Mouse (Mus musculus): ENCODE results near the gene Zmym5.
"Not testable (repeated sequence)": the region's sequence is repeated elsewhere in the genome, so short reads cannot be mapped to it uniquely, and the experiment has no call there.

Zmym5 gene

GRCm38 (mm10) chr14:56777360-56778136 is 34.0 kb downstream of the Zmym5 start:
- peak; percentile 22 for DNase-seq (ENCODE audit: low read depth, low spot score)

- DNase-seq (ENCODE audit: low read depth, low spot score): no peak
Measured at GRCm38 (mm10) chr14:56776571-56777238, 34.8 kb downstream of the Zmym5 start.

- no peak for DNase-seq (ENCODE audit: low read depth, low spot score)
Measured at GRCm38 (mm10) chr14:56775416-56775815, 36.1 kb downstream of the Zmym5 start.

GRCm38 (mm10) chr14:56766438-56766837 is 45.1 kb downstream of the Zmym5 start:
- not testable (repeated sequence) for DNase-seq (ENCODE audit: low read depth, low spot score)

GRCm38 (mm10) chr14:56765117-56765516 is 46.4 kb downstream of the Zmym5 start:
- not testable (repeated sequence) for DNase-seq (ENCODE audit: low read depth, low spot score)

- no peak for DNase-seq (ENCODE audit: low read depth, low spot score)
Measured at GRCm38 (mm10) chr14:56751282-56751681, 60.2 kb downstream of the Zmym5 start.

Data from brain, embryonic 18.5 days (tissue).